Mouse (Mus musculus): ENCODE results near the gene Wapl.

Gene Wapl

GRCm38 (mm10) chr14:34674229-34674791 is 582 bp downstream of the Wapl start:
- ChIA-PET CTCF (interaction anchor here in 1 of 4 experiments (1.1 kb wide), 1 partner anchor 20 kb away, joined by 4 read pairs; no protein-coding TSS in a partner anchor), POLR2A (interaction anchor here in 2 of 4 experiments (0.8 to 7.5 kb wide), 20 partner anchors 10 to 311 kb away, joined by 3 to 73 read pairs (median 6); no protein-coding TSS in a partner anchor)

- CTCF ChIA-PET: interaction anchor here in 2 of 4 experiments (0.6 to 1.1 kb wide), 2 partner anchors 19 to 94 kb away, joined by 4 read pairs; no protein-coding TSS in a partner anchor
- POLR2A ChIA-PET: interaction anchor here (0.6 to 7.5 kb wide), 25 partner anchors 10 to 438 kb away, joined by 3 to 73 read pairs (median 5); no protein-coding TSS in a partner anchor
Observed at GRCm38 (mm10) chr14:34674932-34675331, 1.2 kb downstream of the Wapl start.

- POLR2A ChIA-PET: interaction anchor here (0.6 to 7.5 kb wide), 28 partner anchors 9 to 439 kb away, joined by 3 to 73 read pairs (median 4); no protein-coding TSS in a partner anchor
- CTCF ChIA-PET: interaction anchor here in 3 of 4 experiments (0.6 to 1.1 kb wide), 3 partner anchors 19 to 93 kb away, joined by 4 read pairs; no protein-coding TSS in a partner anchor
Observed at GRCm38 (mm10) chr14:34675347-34675865, 1.7 kb downstream of the Wapl start.

- ChIA-PET POLR2A (interaction anchor here in 3 of 4 experiments (0.6 to 4.5 kb wide), 20 partner anchors 11 to 925 kb away, joined by 3 to 42 read pairs (median 4); no protein-coding TSS in a partner anchor), CTCF (interaction anchor here in 3 of 4 experiments (0.6 to 1.4 kb wide), 6 partner anchors 9 to 88 kb away, joined by 3 to 4 read pairs (median 3); no protein-coding TSS in a partner anchor)
Observed at GRCm38 (mm10) chr14:34680815-34681214, 7.1 kb downstream of the Wapl start.

- CTCF ChIA-PET: interaction anchor here in 3 of 4 experiments (0.6 to 1.5 kb wide), 3 partner anchors 64 to 90 kb away, joined by 3 to 6 read pairs (median 3); no protein-coding TSS in a partner anchor
- POLR2A ChIA-PET: interaction anchor here in 2 of 4 experiments (0.6 to 4.5 kb wide), 19 partner anchors 8 to 405 kb away, joined by 3 to 42 read pairs (median 4); partner anchors contain the start of gene Wapl (in 1 of the 2)
Observed at GRCm38 (mm10) chr14:34684989-34685388, 11.3 kb downstream of the Wapl start.

- CTCF ChIA-PET: interaction anchor here (0.6 to 1.4 kb wide), 9 partner anchors 17 to 320 kb away, joined by 3 to 5 read pairs (median 4); partner anchors contain the start of gene Sncg (in 1 of the 4)
- POLR2A ChIA-PET: interaction anchor here (0.6 to 5.0 kb wide), 54 partner anchors 8 to 330 kb away, joined by 3 to 73 read pairs (median 4); partner anchors contain the start of gene Wapl (in 1 of the 4)
Observed at GRCm38 (mm10) chr14:34693970-34694369, 20.2 kb downstream of the Wapl start.

GRCm38 (mm10) chr14:34697376-34697775 is 23.6 kb downstream of the Wapl start:
- ChIA-PET POLR2A (interaction anchor here in 1 of 4 experiments (0.6 to 1.4 kb wide), 2 partner anchors 14 to 86 kb away, joined by 3 to 10 read pairs; no protein-coding TSS in a partner anchor), CTCF (no interaction called here)

- POLR2A ChIA-PET: interaction anchor here (0.6 to 5.7 kb wide), 22 partner anchors 8 to 458 kb away, joined by 3 to 69 read pairs (median 4); no protein-coding TSS in a partner anchor
- CTCF ChIA-PET: interaction anchor here in 3 of 4 experiments (0.6 to 0.8 kb wide), 3 partner anchors 8 to 103 kb away, joined by 3 to 4 read pairs (median 3); no protein-coding TSS in a partner anchor
Observed at GRCm38 (mm10) chr14:34710209-34710608, 36.5 kb downstream of the Wapl start.

- ChIA-PET CTCF (interaction anchor here in 2 of 4 experiments (0.9 to 1.2 kb wide), 2 partner anchors 91 kb away, joined by 3 to 4 read pairs; no protein-coding TSS in a partner anchor), POLR2A (interaction anchor here in 3 of 4 experiments (0.7 to 5.7 kb wide), 25 partner anchors 10 to 349 kb away, joined by 3 to 69 read pairs (median 5); partner anchors contain the start of gene Wapl (in 1 of the 3))
Observed at GRCm38 (mm10) chr14:34712027-34712426, 38.3 kb downstream of the Wapl start.

GRCm38 (mm10) chr14:34712857-34713256 is 39.1 kb downstream of the Wapl start:
- CTCF ChIA-PET: interaction anchor here in 2 of 4 experiments (0.6 to 1.2 kb wide), 3 partner anchors 92 to 338 kb away, joined by 3 to 4 read pairs (median 3); partner anchors contain the start of gene Sncg (in 1 of the 2)
- POLR2A ChIA-PET: interaction anchor here in 3 of 4 experiments (0.7 to 5.7 kb wide), 26 partner anchors 10 to 350 kb away, joined by 3 to 69 read pairs (median 6); partner anchors contain the start of gene Wapl (in 1 of the 3)

GRCm38 (mm10) chr14:34718150-34718549 is 44.4 kb downstream of the Wapl start:
- CTCF ChIA-PET: interaction anchor here in 2 of 4 experiments (0.5 to 0.7 kb wide), 3 partner anchors 17 to 1438 kb away, joined by 3 read pairs; no protein-coding TSS in a partner anchor
- POLR2A ChIA-PET: interaction anchor here in 1 of 4 experiments (1.3 to 2.2 kb wide), 5 partner anchors 12 to 43 kb away, joined by 3 to 6 read pairs (median 4); no protein-coding TSS in a partner anchor

GRCm38 (mm10) chr14:34727709-34728108 is 54.0 kb downstream of the Wapl start:
- ChIA-PET POLR2A (interaction anchor here in 2 of 4 experiments (0.6 to 2.7 kb wide), 3 partner anchors 13 to 209 kb away, joined by 4 to 10 read pairs (median 5); no protein-coding TSS in a partner anchor), CTCF (no interaction called here)

GRCm38 (mm10) chr14:34735405-34735804 is 61.7 kb downstream of the Wapl start:
- POLR2A ChIA-PET: interaction anchor here in 1 of 4 experiments (0.9 to 2.6 kb wide), 6 partner anchors 8 to 41 kb away, joined by 3 to 10 read pairs (median 4); no protein-coding TSS in a partner anchor

GRCm38 (mm10) chr14:34745401-34745800 is 71.7 kb downstream of the Wapl start:
- CTCF ChIA-PET: no interaction called here
- POLR2A ChIA-PET: interaction anchor here in 2 of 4 experiments (0.6 to 3.4 kb wide), 8 partner anchors 9 to 33 kb away, joined by 3 to 18 read pairs (median 4); no protein-coding TSS in a partner anchor

More at GRCm38 (mm10) chr14:34735405-34735804, 61.7 kb downstream of the Wapl start:
- CTCF ChIA-PET: no interaction called here

- ChIA-PET POLR2A (interaction anchor here in 3 of 4 experiments (0.8 to 2.7 kb wide), 13 partner anchors 9 to 326 kb away, joined by 3 to 18 read pairs (median 4); no protein-coding TSS in a partner anchor), CTCF (interaction anchor here in 2 of 4 experiments (0.5 to 1.9 kb wide), 5 partner anchors 13 to 148 kb away, joined by 3 to 7 read pairs (median 3); no protein-coding TSS in a partner anchor)
Observed at GRCm38 (mm10) chr14:34755731-34756130, 82.0 kb downstream of the Wapl start.

GRCm38 (mm10) chr14:34759938-34760337 is 86.2 kb downstream of the Wapl start:
- POLR2A ChIA-PET: interaction anchor here in 2 of 4 experiments (0.6 to 0.7 kb wide), 3 partner anchors 91 to 420 kb away, joined by 3 to 6 read pairs (median 4); no protein-coding TSS in a partner anchor
- CTCF ChIA-PET: no interaction called here

GRCm38 (mm10) chr14:34761082-34761959 is 87.6 kb downstream of the Wapl start:
- CTCF ChIA-PET: interaction anchor here in 1 of 4 experiments (2.1 kb wide), 1 partner anchor 140 kb away, joined by 7 read pairs; no protein-coding TSS in a partner anchor
- POLR2A ChIA-PET: interaction anchor here in 1 of 4 experiments (1.4 to 1.8 kb wide), 2 partner anchors 9 to 19 kb away, joined by 4 to 6 read pairs; no protein-coding TSS in a partner anchor

All from embryonic stem cell, embryonic (primary cell).